Comparison of ENCODE assay signal across 8 mouse cellular contexts in the genomic region with DNA sequence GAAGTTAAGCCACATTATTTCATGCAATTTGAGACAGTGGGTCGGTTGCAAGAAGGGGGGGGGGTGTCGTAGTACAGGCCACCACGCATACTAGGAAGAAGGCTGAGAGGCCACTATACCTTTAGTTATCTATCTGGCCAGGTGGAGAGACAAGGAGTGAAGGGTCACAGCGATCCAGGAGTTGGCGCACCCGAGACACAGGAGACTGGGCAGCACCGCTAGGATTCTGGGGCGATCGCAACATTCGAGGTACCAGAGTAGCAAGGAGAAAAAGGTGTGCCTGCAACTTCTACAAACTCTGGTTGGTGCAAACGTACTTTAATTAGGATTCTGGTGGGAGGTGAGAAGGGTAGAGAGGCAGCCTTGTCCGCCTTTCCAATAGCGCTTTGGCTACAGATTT. TPM values are rescaled to one million over a fixed set of nuclear protein-coding genes. Genes with fewer than 3 reads are reported as not detected.
A peak's percentile ranks its signal among the peaks of the same experiment; 100 is the strongest.
DNase-seq lines count a peak whose midpoint lies in the region; ATAC-seq and TF ChIP-seq lines count a peak whose summit lies in the region.

No protein-coding gene starts in this region.

- H3K79me2 ChIP-seq in CH12.LX (replicated peaks; ENCODE audit: control insufficient read depth, extremely low read depth, insufficient read depth, poor library complexity, severe bottlenecking), result peaks cover 54% of the 10 kb centered on the region

- no peak for TF ChIP-seq EP300 in CH12.LX (IDR thresholded peaks at IDR 0.05; ENCODE audit: low read length)
- 0 out of 2 replicates have a peak, but pooled peaks have one; percentile 16 for TF ChIP-seq EP300 in liver, embryonic 14.5 days (IDR thresholded peaks at IDR 0.05; ENCODE audit: low read depth)

- no peaks in the 10 kb centered on the region for H3K36me3 ChIP-seq in heart, embryonic 15.5 days
- peaks cover 5 to 22% of the 10 kb centered on the region in 2 experiments for H3K36me3 ChIP-seq in CH12.LX (replicated peaks in 1 of 2; ENCODE audit: control insufficient read depth in 1 of 2, insufficient read depth in 1 of 2, low read length in 1 of 2)
- no peaks in the 10 kb centered on the region for H3K36me3 ChIP-seq in forebrain, embryonic 12.5 days (replicated peaks)
- H3K36me3 ChIP-seq in liver, embryonic 14.5 days (replicated peaks; ENCODE audit: control insufficient read depth, insufficient read depth, low read depth), result peaks cover 34% of the 10 kb centered on the region

- in situ Hi-C loops in CH12.LX (cut with MboI; ENCODE audit: low pct_ligation_motif_present, low pct_unique_long_range_greater_than_20kb, low sequenced_read_pairs), result no loop called here

- no peak for TF ChIP-seq RAD21 in CH12.LX (IDR thresholded peaks at IDR 0.05; ENCODE audit: low read depth, low read length)

- ATAC-seq in heart, embryonic 15.5 days (replicated peaks; ENCODE audit: insufficient number of reproducible peaks, insufficient read depth, low FRiP score, low read depth), result no peak
- ATAC-seq in forebrain, embryonic 12.5 days (ENCODE audit: low FRiP score), result no peak
- no peak for ATAC-seq in liver, embryonic 14.5 days (ENCODE audit: insufficient read depth)

- no peak for DNase-seq in heart, postnatal 25 days (ENCODE audit: low spot score)
- DNase-seq in CH12.LX (ENCODE audit: extremely low read depth), result no peak
- DNase-seq in liver, embryonic 14.5 days (ENCODE audit: low read depth in 3 of 3, low spot score in 3 of 3), result no peak
- DNase-seq in right cerebral cortex, postnatal 10 days (ENCODE audit: low spot score in 2 of 2), result no peak
- DNase-seq in ovary, postnatal 10 days (ENCODE audit: low spot score), result no peak
- DNase-seq in kidney, adult 18-20 months, result no peak

- no peaks in the 10 kb centered on the region for H3K9me3 ChIP-seq in heart, embryonic 15.5 days (replicated peaks)
- H3K9me3 ChIP-seq in CH12.LX (replicated peaks; ENCODE audit: low read length), result no peaks in the 10 kb centered on the region
- no peaks in the 10 kb centered on the region for H3K9me3 ChIP-seq in forebrain, embryonic 12.5 days
- no peaks in the 10 kb centered on the region for H3K9me3 ChIP-seq in liver, embryonic 14.5 days (ENCODE audit: control insufficient read depth, low read length)

- WGBS in heart, embryonic 15.5 days, result 13% methylated on average over 13 of the region's 13 CpGs
- 6% methylated on average over 13 of the region's 13 CpGs for WGBS in forebrain, embryonic 12.5 days
- WGBS in liver, embryonic 14.5 days (ENCODE audit: insufficient replicate concordance), result 4% methylated on average over 13 of the region's 13 CpGs

- H3K4me3 ChIP-seq in heart, embryonic 15.5 days, result peak overlapping the region; percentile 70
- peak overlapping the region; percentile 85 to 98 (median 93) for H3K4me3 ChIP-seq in CH12.LX (replicated peaks in 1 of 3; ENCODE audit: low read depth in 2 of 3, low read length in 2 of 3, poor library complexity in 1 of 3)
- peak overlapping the region; percentile 52; the same call in 1 of the 2 replicates for H3K4me3 ChIP-seq in forebrain, embryonic 12.5 days (replicated peaks)
- peak overlapping the region; percentile 84 to 85 for H3K4me3 ChIP-seq in liver, embryonic 14.5 days (ENCODE audit: insufficient read depth in 1 of 2, low read depth in 2 of 2, low read length in 2 of 2)

- peaks cover 10% of the 10 kb centered on the region; the same call in 1 of the 2 replicates for H3K27me3 ChIP-seq in heart, embryonic 15.5 days
- no peaks in the 10 kb centered on the region for H3K27me3 ChIP-seq in CH12.LX (replicated peaks)
- peaks cover 84% of the 10 kb centered on the region for H3K27me3 ChIP-seq in forebrain, embryonic 12.5 days
- H3K27me3 ChIP-seq in liver, embryonic 14.5 days (ENCODE audit: control insufficient read depth, insufficient read depth, low read length), result no peaks in the 10 kb centered on the region

- no peak overlapping the region for H3K27ac ChIP-seq in heart, embryonic 15.5 days
- peak overlapping the region; percentile 91 for H3K27ac ChIP-seq in CH12.LX (ENCODE audit: insufficient read depth, low read depth)
- H3K27ac ChIP-seq in forebrain, embryonic 12.5 days, result no peak overlapping the region
- H3K27ac ChIP-seq in liver, embryonic 14.5 days, result peak overlapping the region; percentile 98

- no peak for TF ChIP-seq POLR2A in CH12.LX (IDR thresholded peaks at IDR 0.05; ENCODE audit: low read depth, low read length)

- intact Hi-C loops in heart, postnatal 25 days (cut with DNase I), result loop anchor here (5.0 kb wide), 1 partner anchor 79 kb away; the partner anchor contains the start of gene Ubn2

- peaks cover 16% of the 10 kb centered on the region for H3K4me1 ChIP-seq in heart, embryonic 15.5 days (replicated peaks)
- peaks cover 9 to 41% of the 10 kb centered on the region in 2 experiments for H3K4me1 ChIP-seq in CH12.LX (ENCODE audit: control insufficient read depth in 1 of 2, insufficient read depth in 2 of 2)
- H3K4me1 ChIP-seq in forebrain, embryonic 12.5 days, result peaks cover 22% of the 10 kb centered on the region
- peaks cover 42 to 47% of the 10 kb centered on the region in 2 experiments for H3K4me1 ChIP-seq in liver, embryonic 14.5 days (replicated peaks; ENCODE audit: control insufficient read depth in 2 of 2, insufficient read depth in 2 of 2, low read length in 1 of 2)

- dilution Hi-C loops in CH12.LX (cut with MboI; ENCODE audit: extremely low pct_ligation_motif_present, extremely low pct_unique_long_range_greater_than_20kb, low sequenced_read_pairs), result no loop called here

- peak overlapping the region; percentile 61 for H3K9ac ChIP-seq in heart, embryonic 15.5 days
- peak overlapping the region; percentile 95 for H3K9ac ChIP-seq in CH12.LX (ENCODE audit: insufficient read depth, low read depth)
- no peak overlapping the region for H3K9ac ChIP-seq in forebrain, embryonic 12.5 days
- peak overlapping the region; percentile 98 for H3K9ac ChIP-seq in liver, embryonic 14.5 days (replicated peaks)

- H3K4me2 ChIP-seq in heart, embryonic 15.5 days, result peak overlapping the region; percentile 71
- H3K4me2 ChIP-seq in CH12.LX (ENCODE audit: insufficient read depth, low read depth, poor library complexity, severe bottlenecking), result 0 out of 2 replicates have a peak overlapping the region, but pooled peaks have one; percentile 16
- 0 out of 2 replicates have a peak overlapping the region, but pooled peaks have one; percentile 63 for H3K4me2 ChIP-seq in forebrain, embryonic 12.5 days
- H3K4me2 ChIP-seq in liver, embryonic 14.5 days (ENCODE audit: low read depth), result peak overlapping the region; percentile 99

- TF ChIP-seq CTCF in CH12.LX (conservative IDR thresholded peaks at IDR 0.05 in 1 of 2, IDR thresholded peaks at IDR 0.05 in 1 of 2; ENCODE audit: low read depth in 2 of 2, low read length in 2 of 2), result no peak
- 0 out of 2 replicates have a peak, but pooled peaks have one; percentile 8 for TF ChIP-seq CTCF in liver, embryonic 14.5 days (IDR thresholded peaks at IDR 0.05; ENCODE audit: low read depth)

TF ChIP-seq in CH12.LX, 34 proteins besides CTCF, POLR2A, EP300 and RAD21:
- TF ChIP-seq MXI1 (IDR thresholded peaks at IDR 0.05; ENCODE audit: low read depth, low read length), result 0 out of 2 replicates have a peak, but pooled peaks have one; percentile 10
- TF ChIP-seq JUND (conservative IDR thresholded peaks at IDR 0.05; ENCODE audit: low read depth, low read length), result no peak
- 0 out of 2 replicates have a peak, but pooled peaks have one; percentile 27 for TF ChIP-seq CHD1 (IDR thresholded peaks at IDR 0.05; ENCODE audit: low read depth, low read length)

RNA-seq across cellular contexts. Expression of gene Zc3hav1, which starts 1.2 kb away (rescaled TPM):
- 7.8 and 10.1 TPM in 2 replicates for polyA plus RNA-seq in heart, embryonic 15.5 days (2015; fragmentation: Nextera tagmentation; extraction: Ambion mirVana)
- 10 to 100 TPM; 12.6 to 15.3 TPM for total RNA-seq in heart, postnatal 25 days (2021)
- total RNA-seq in CH12.LX (2012; rRNA removed), result 67.2 and 68.7 TPM in 2 replicates
- 49.8 and 51.8 TPM in 2 replicates for total RNA-seq in CH12.LX (2014; rRNA removed)
- polyA plus RNA-seq in CH12.LX (2012; ENCODE audit: insufficient read length, low read depth), result 50.1 and 58.1 TPM in 2 replicates
- 1.4 and 1.7 TPM in 2 replicates for polyA plus RNA-seq in forebrain, embryonic 12.5 days (2016; fragmentation: Nextera tagmentation; extraction: Ambion mirVana)
- polyA plus RNA-seq in liver, embryonic 14.5 days (2012; rRNA removed), result 16.5 and 23.0 TPM in 2 replicates
- 17.0 and 18.6 TPM in 2 replicates for polyA plus RNA-seq in liver, embryonic 14.5 days (2014; fragmentation: Nextera tagmentation; extraction: Ambion mirVana)

RNA-seq across cellular contexts. Expression of gene Ttc26, which starts 28.1 kb away (rescaled TPM):
- 2.3 and 3.5 TPM in 2 replicates for polyA plus RNA-seq in heart, embryonic 15.5 days (2015; fragmentation: Nextera tagmentation; extraction: Ambion mirVana)
- 1 to 10 TPM; 2.2 to 2.5 TPM for total RNA-seq in heart, postnatal 25 days (2021)
- total RNA-seq in CH12.LX (2012; rRNA removed), result 1.4 and 1.7 TPM in 2 replicates
- 1.8 TPM in 2 replicates for total RNA-seq in CH12.LX (2014; rRNA removed)
- polyA plus RNA-seq in CH12.LX (2012; ENCODE audit: insufficient read length, low read depth), result 2.3 TPM in 2 replicates
- polyA plus RNA-seq in forebrain, embryonic 12.5 days (2016; fragmentation: Nextera tagmentation; extraction: Ambion mirVana), result 12.7 TPM in 2 replicates
- polyA plus RNA-seq in liver, embryonic 14.5 days (2012; rRNA removed), result 0.18 and 0.26 TPM in 2 replicates
- polyA plus RNA-seq in liver, embryonic 14.5 days (2014; fragmentation: Nextera tagmentation; extraction: Ambion mirVana), result 0.24 and 0.41 TPM in 2 replicates

RNA-seq across cellular contexts. Expression of gene Zc3hav1l, which starts 54.1 kb away (rescaled TPM):
- 5.1 and 7.1 TPM in 2 replicates for polyA plus RNA-seq in heart, embryonic 15.5 days (2015; fragmentation: Nextera tagmentation; extraction: Ambion mirVana)
- 1 to 10 TPM; 1.6 to 2.4 TPM for total RNA-seq in heart, postnatal 25 days (2021)
- total RNA-seq in CH12.LX (2012; rRNA removed) (2.3 and 3.1 TPM in 2 replicates), CH12.LX (2014; rRNA removed) (2.8 and 2.9 TPM in 2 replicates)
- polyA plus RNA-seq in CH12.LX (2012; ENCODE audit: insufficient read length, low read depth), result 5.1 and 6.3 TPM in 2 replicates
- polyA plus RNA-seq in forebrain, embryonic 12.5 days (2016; fragmentation: Nextera tagmentation; extraction: Ambion mirVana), result 12.6 and 17.3 TPM in 2 replicates
- polyA plus RNA-seq in liver, embryonic 14.5 days (2012; rRNA removed), result 3.9 and 4.7 TPM in 2 replicates
- polyA plus RNA-seq in liver, embryonic 14.5 days (2014; fragmentation: Nextera tagmentation; extraction: Ambion mirVana), result 1.4 and 1.8 TPM in 2 replicates

Comparison
In these comparisons a context has a peak if more than half of its experiments do, and no peak if none do; other contexts are left out.
1. H3K27ac ChIP-seq: peak in CH12.LX (single experiment) and liver, embryonic 14.5 days (single experiment); none in heart, embryonic 15.5 days (single experiment) and forebrain, embryonic 12.5 days (single experiment).
2. H3K4me2 ChIP-seq: peak in every context shown above with its lines; median percentile 99 in liver, embryonic 14.5 days; 71 in heart, embryonic 15.5 days; 63 in forebrain, embryonic 12.5 days; 16 in CH12.LX.
3. Peak in every context shown above with its lines, with median percentiles within 50 percentile points of each other: H3K4me3 ChIP-seq.